ENCODE assay signal across 1 mouse cellular context in the genomic region with DNA sequence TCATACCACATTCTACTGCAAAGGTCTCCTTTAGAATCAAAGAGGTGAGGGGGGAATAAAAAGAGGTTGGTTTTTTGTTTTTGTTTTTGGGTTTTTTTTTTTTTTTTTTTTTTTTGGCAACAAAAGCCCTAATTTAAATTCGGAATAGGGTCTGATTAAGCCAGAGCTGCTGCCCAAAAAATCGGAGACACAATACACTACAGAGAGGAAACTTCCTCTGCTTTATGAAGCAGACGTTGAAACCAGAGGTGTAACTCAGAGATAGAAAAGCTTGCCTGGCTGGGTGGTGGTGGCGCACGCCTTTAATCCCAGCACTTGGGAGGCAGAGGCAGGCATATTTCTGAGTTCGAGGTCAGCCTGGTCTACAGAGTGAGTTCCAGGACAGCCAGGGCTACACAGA. TPM values are rescaled to one million over a fixed set of nuclear protein-coding genes. Genes with fewer than 3 reads are reported as not detected.
"Had no signal": no experiment of that assay in that cellular context is flagged by ENCODE, and none has a peak within 500 bp of the region (broad histone marks: within the 10 kb centered on the region; RNA-seq: fewer than 3 reads in every experiment).

No protein-coding gene starts in this region.

RNA-seq across cellular contexts. Expression of gene Mtfp1, which starts 19.3 kb away (rescaled TPM):
- total RNA-seq: neutrophil, adult 5-6 weeks had no signal
